Mouse (Mus musculus) liver, adult 2 months (tissue): ENCODE data around the gene Pgap3. TPM values are rescaled to one million over a fixed set of nuclear protein-coding genes. Genes with fewer than 3 reads are reported as not detected.

Experiments used
- DNase-seq: peaks from one replicate; pipeline ENCODE4 v3.0.0-alpha.2; 2011; ENCODE audit warnings: low read depth, low spot score; ENCODE audit errors: extremely low read depth
- H3K27ac ChIP-seq: fragments of 200-500 bp; replicated peaks from 2 replicates; pipeline ENCODE4 v1.5.1; 2012; ENCODE audit warnings: low read depth, mild to moderate bottlenecking, control low read depth, inconsistent platforms, low read length; ENCODE audit not compliant: insufficient read depth
- H3K27me3 ChIP-seq: fragments of 200-500 bp; 2 replicates; pipeline ENCODE4 v1.6.1; 2012; ENCODE audit warnings: mild to moderate bottlenecking, moderate library complexity, low read length, inconsistent platforms; ENCODE audit not compliant: control insufficient read depth, insufficient read depth
- H3K36me3 ChIP-seq: fragments of 200-500 bp; 2 replicates; pipeline ENCODE4 v1.6.1; 2012; ENCODE audit warnings: low read length, inconsistent platforms; ENCODE audit not compliant: control insufficient read depth, insufficient read depth
- H3K4me1 ChIP-seq: fragments of 200-500 bp; 2 replicates; pipeline ENCODE4 v1.6.1; 2011; ENCODE audit warnings: low read length; ENCODE audit not compliant: control insufficient read depth, insufficient read depth
- H3K4me3 ChIP-seq: fragments of 200-500 bp; 2 replicates; pipeline ENCODE4 v1.5.1; 2011; ENCODE audit warnings: low read depth, mild to moderate bottlenecking, control low read depth, low read length, moderate library complexity; ENCODE audit not compliant: insufficient read depth
- H3K79me2 ChIP-seq: fragments of 200-500 bp; 2 replicates; pipeline ENCODE4 v1.6.1; 2012; ENCODE audit warnings: inconsistent platforms, mild to moderate bottlenecking, low read length, moderate library complexity; ENCODE audit not compliant: control insufficient read depth, insufficient read depth
- H3K9ac ChIP-seq: fragments of 200-500 bp; 2 replicates; pipeline ENCODE4 v1.6.1; 2012; ENCODE audit warnings: low read depth, mild to moderate bottlenecking, control low read depth, inconsistent platforms, low read length
- CTCF ChIP-seq: fragments of 200-500 bp; IDR thresholded peaks from 2 replicates; pipeline ENCODE4 v1.5.1; 2011; ENCODE audit warnings: low read depth, low read length, control low read depth
- POLR2A ChIP-seq: fragments of 200-500 bp; IDR thresholded peaks from 2 replicates; pipeline ENCODE4 v1.6.1; 2011; ENCODE audit warnings: low read length, control low read depth; ENCODE audit not compliant: insufficient read depth; ENCODE audit errors: extremely low read depth
- WGBS: fragments of 180-500 bp; shearing (Covaris S2); methylation state at CpG from one replicate; pipeline ENCODE4 v1.1.7; 2018; 5-methylcytosine and 5-hydroxymethylcytosine counted together
- polyA plus RNA-seq: library from polyadenylated mRNA; depleted of rRNA; stranded (reverse); fragments of >200 nt; gene quantifications from 2 replicates; pipeline ENCODE4 v1.2.3, GENCODE M21; 2012
- total RNA-seq: library from RNA; depleted of rRNA; stranded (reverse); fragments of >200 nt; gene quantifications from 2 replicates; pipeline ENCODE4 v1.2.3, GENCODE M21; 2014

The Pgap3 gene
- total and polyA plus RNA-seq, 2 experiments = 0.37 to 5.0 TPM

DNA sequence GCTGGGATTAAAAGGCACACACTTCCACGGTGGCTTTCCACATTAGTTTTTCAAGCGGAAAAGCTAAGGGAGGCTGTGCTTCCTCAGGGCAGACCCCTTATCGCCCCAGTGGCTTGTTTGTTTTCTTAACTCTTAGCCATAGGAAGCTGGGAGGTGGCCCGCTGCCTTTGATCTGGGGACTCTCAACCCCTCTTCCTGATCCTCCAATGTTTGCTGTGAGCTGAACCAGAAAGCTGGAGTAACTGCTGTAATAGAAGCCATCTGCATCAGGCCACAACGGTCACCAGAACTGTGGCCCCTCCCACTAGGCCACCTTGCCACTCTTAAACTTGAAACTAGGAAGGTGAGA lies 45.9 kb upstream of the Pgap3 start, which contains the start of gene Grb7:
TSS of gene Grb7 (plus strand) at position 182 of the 349 bp plus-strand sequence.
- Histone ChIP-seq H3K36me3 (peaks cover 6% of the 10 kb centered on the region), H3K4me1 (peaks cover 15% of the 10 kb centered on the region; the same call in 1 of the 2 replicates), H3K27me3 (no peaks in the 10 kb centered on the region), H3K27ac (peak within 1 kb of the TSS; percentile 97), H3K9ac (peak within 1 kb of the TSS; percentile 83), H3K4me3 (peak within 1 kb of the TSS; percentile 79), H3K79me2 (peaks cover 22% of the 10 kb centered on the region; the same call in 1 of the 2 replicates)
- no peak for TF ChIP-seq POLR2A
- TF ChIP-seq CTCF = no peak
- no peak for DNase-seq
- 3% methylated on average over 5 of the region's 5 CpGs for WGBS

DNA sequence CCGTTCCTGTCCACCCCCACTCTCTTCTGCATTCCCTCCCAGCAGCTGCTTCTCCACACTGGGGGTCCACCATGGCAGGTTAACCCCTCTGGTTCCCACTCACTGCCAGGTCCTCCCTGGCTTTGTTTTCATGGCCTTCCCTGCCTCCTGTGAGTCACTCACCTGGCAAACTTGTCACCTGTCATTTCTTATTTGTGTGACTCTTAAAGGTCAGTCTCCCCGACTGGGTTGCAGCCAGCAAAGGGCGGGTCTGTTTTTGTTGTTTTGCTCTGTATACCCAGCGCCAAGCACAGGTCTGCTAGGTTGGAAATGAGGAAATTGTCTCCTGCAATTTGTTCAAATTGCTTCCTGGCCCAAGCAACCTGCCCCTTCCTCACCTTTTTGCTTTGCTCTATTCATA lies 45.4 kb upstream of the Pgap3 start:
- peak; percentile 91 for DNase-seq
- TF ChIP-seq POLR2A (no peak), CTCF (no peak)
- H3K4me3 ChIP-seq = peak overlapping the region; percentile 5; the same call in 1 of the 2 replicates
- H3K4me1 ChIP-seq = peaks cover 11% of the 10 kb centered on the region; the same call in 1 of the 2 replicates
- peak overlapping the region; percentile 97 for H3K27ac ChIP-seq
- WGBS = 14% methylated on average over 4 of the region's 4 CpGs
- peak overlapping the region; percentile 71 for H3K9ac ChIP-seq
- H3K36me3 ChIP-seq = peaks cover under 1% of the 10 kb centered on the region; the same call in 1 of the 2 replicates
- H3K27me3 ChIP-seq = no peaks in the 10 kb centered on the region
- peaks cover 21% of the 10 kb centered on the region; the same call in 1 of the 2 replicates for H3K79me2 ChIP-seq

DNA sequence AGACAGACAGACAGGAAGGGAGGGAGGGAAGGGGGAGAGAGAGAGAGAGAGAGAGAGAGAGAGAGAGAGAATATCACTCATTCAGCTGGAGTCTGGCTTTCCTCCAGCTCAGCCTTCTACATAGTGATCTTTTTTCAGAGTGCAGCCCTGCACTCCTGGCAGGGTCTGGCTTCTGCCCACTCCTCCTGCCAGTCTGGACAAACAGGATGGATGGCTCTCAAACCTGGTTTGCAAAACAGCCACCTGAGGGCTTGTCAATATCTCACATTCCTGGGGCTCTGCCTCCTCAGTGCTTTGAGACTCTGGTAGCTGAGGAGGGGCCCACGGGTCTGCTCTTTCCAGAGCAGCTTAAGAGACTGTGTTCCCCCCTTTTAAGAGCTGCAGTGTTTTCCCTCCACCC lies 44.9 kb upstream of the Pgap3 start:
- Histone ChIP-seq H3K27me3 (no peaks in the 10 kb centered on the region), H3K4me3 (no peak overlapping the region), H3K9ac (peak overlapping the region; percentile 71), H3K79me2 (peaks cover 21% of the 10 kb centered on the region; the same call in 1 of the 2 replicates), H3K4me1 (peaks cover 8% of the 10 kb centered on the region; the same call in 1 of the 2 replicates), H3K27ac (peak overlapping the region; percentile 97), H3K36me3 (no peaks in the 10 kb centered on the region)
- TF ChIP-seq CTCF (no peak), POLR2A (no peak)
- 13% methylated on average over 1 of the region's 1 CpGs for WGBS
- DNase-seq = no peak

DNA sequence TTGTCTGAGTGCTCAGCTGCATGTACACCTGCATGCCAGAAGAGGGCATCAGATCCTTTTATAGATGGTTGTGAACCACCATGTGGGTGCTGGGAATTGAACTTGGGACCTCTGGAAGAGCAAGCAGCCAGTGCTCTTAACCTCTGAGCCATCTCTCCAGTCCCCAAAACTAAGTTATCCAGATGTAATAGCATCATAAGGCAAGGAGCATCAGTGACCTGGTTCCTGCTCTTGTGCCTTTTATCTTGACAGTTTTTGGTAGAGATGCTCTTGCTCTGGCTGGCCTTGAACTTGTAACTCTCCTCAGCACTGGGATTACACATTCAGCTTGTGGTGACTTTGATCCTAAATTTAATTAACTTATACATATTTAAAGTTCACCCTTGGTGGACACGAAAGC lies 43.4 kb upstream of the Pgap3 start:
- no peak for DNase-seq

DNA sequence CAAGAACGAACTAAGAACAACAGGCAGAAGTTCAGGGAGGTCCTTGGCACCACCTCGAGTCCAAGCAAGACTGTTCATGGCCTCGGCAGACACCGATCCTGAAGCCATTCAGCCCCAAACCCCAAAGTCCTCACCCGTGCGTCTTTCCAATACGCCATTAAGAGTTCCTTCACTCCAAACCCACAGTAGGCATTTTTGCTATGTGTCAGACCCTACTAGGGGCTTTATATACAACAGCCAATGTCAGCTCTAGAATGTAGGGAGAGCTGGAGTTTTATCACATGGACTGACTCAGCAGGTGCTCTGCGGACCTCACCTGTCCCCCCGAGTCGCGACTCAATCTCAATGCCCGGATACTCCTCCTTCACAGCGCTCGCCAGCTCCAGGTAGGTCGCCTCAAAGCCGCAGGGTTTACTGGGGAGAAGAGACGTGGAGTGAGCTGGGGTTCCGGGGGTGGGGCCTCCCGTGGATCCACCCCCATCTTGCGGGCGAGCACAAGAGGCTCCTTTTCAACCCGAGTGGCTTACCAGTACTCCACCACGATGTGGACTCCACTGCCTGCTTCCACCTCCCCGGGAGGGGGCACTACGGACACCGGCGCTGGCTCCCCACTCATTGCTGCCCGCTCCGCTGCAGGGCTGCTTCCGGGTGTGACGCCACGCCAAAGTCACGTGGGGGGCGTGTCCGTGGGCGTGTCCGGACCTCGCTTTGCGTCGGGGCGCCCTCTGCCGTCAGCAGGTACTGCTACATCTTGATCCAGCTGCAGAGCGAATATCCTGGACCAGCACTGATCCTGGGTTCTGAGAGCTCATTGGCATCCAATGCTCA lies 38.3 kb upstream of the Pgap3 start, which contains the start of gene Mien1:
TSS of gene Mien1 (minus strand) at position 661 of the 828 bp plus-strand sequence.
- DNase-seq = peak; percentile 78
- H3K27me3 ChIP-seq = no peaks in the 10 kb centered on the region
- peak within 1 kb of the TSS; percentile 95 for H3K4me3 ChIP-seq
- H3K36me3 ChIP-seq = no peaks in the 10 kb centered on the region
- WGBS = 1% methylated on average over 43 of the region's 43 CpGs
- peak; percentile 88 for TF ChIP-seq CTCF
- peak; percentile 37; the same call in 1 of the 2 replicates for TF ChIP-seq POLR2A
- H3K9ac ChIP-seq = peak within 1 kb of the TSS; percentile 91
- no peaks in the 10 kb centered on the region for H3K79me2 ChIP-seq
- H3K4me1 ChIP-seq = 0 out of 2 replicates have a peak, but pooled peaks cover 3% of the 10 kb centered on the region
- H3K27ac ChIP-seq = peak within 1 kb of the TSS; percentile 91

More for the DNA sequence above, 43.4 kb upstream of the Pgap3 start:
- peaks cover 5% of the 10 kb centered on the region; the same call in 1 of the 2 replicates for H3K4me1 ChIP-seq
- no peak overlapping the region for H3K9ac ChIP-seq
- no peaks in the 10 kb centered on the region for H3K27me3 ChIP-seq
- H3K27ac ChIP-seq = no peak overlapping the region
- no peaks in the 10 kb centered on the region for H3K36me3 ChIP-seq
- WGBS = 100% methylated on average over 1 of the region's 1 CpGs
- no peak overlapping the region for H3K4me3 ChIP-seq
- peaks cover 10% of the 10 kb centered on the region; the same call in 1 of the 2 replicates for H3K79me2 ChIP-seq
- TF ChIP-seq CTCF = no peak
